Mouse (Mus musculus): Measurements from ENCODE around the gene Tagln2. TPM values are rescaled to one million over a fixed set of nuclear protein-coding genes. Genes with fewer than 3 reads are reported as not detected.

Tagln2 gene
- polyA plus RNA-seq, 1 experiment: 393 TPM

GRCm38 (mm10) chr1:172497428-172497827 lies 2.4 kb upstream of the Tagln2 start:
- no peaks in the 10 kb centered on the region for H3K36me3 ChIP-seq (ENCODE audit: control insufficient read depth, insufficient read depth)
- H3K27me3 ChIP-seq (ENCODE audit: control insufficient read depth, insufficient read depth, insufficient read length): no peaks in the 10 kb centered on the region
- H3K4me2 ChIP-seq (ENCODE audit: low read depth): no peak overlapping the region
- no peak for TF ChIP-seq TCF12 (IDR thresholded peaks at IDR 0.05; ENCODE audit: insufficient read depth, poor library complexity, severe bottlenecking)
- no peak for TF ChIP-seq E2F4 (IDR thresholded peaks at IDR 0.05; ENCODE audit: insufficient read depth)
- no peak overlapping the region for H3ac ChIP-seq (ENCODE audit: control insufficient read depth, insufficient read length)
- H3K79me2 ChIP-seq (ENCODE audit: control insufficient read depth, insufficient read depth): peaks cover 14% of the 10 kb centered on the region
- no peak overlapping the region for H3K4me3 ChIP-seq

- Histone ChIP-seq H3K79me2 (ENCODE audit: control insufficient read depth, insufficient read depth) (peaks cover 37% of the 10 kb centered on the region), H3K27me3 (ENCODE audit: control insufficient read depth, insufficient read depth, insufficient read length) (no peaks in the 10 kb centered on the region), H3K4me3 (peak overlapping the region; percentile 99), H3K4me2 (ENCODE audit: low read depth) (peak overlapping the region; percentile 100), H3K36me3 (ENCODE audit: control insufficient read depth, insufficient read depth) (peaks cover 7% of the 10 kb centered on the region), H3ac (ENCODE audit: control insufficient read depth, insufficient read length) (peak overlapping the region; percentile 47)
- TF ChIP-seq POLR2AphosphoS2 (IDR thresholded peaks at IDR 0.05; ENCODE audit: insufficient read length, low read depth): peak; percentile 56
- no peak for TF ChIP-seq MAX (IDR thresholded peaks at IDR 0.05; ENCODE audit: low read depth)
- TF ChIP-seq TCF3 (IDR thresholded peaks at IDR 0.05; ENCODE audit: insufficient read length, low read depth): no peak
- peak; percentile 82 for TF ChIP-seq SRF (IDR thresholded peaks at IDR 0.05; ENCODE audit: control insufficient read depth, insufficient read length, low read depth)
- peak in 1 of 3 experiments; percentile 43 for TF ChIP-seq MYOD1 (IDR thresholded peaks at IDR 0.05; ENCODE audit: control insufficient read depth in 1 of 3, insufficient read length in 2 of 3, low read depth in 2 of 3)
- TF ChIP-seq POLR2A (IDR thresholded peaks at IDR 0.05; ENCODE audit: insufficient read length, low read depth): peak; percentile 24
- TF ChIP-seq E2F4 (IDR thresholded peaks at IDR 0.05; ENCODE audit: insufficient read depth): no peak
- peak in 1 of 3 experiments; percentile 25 for TF ChIP-seq MYOG (IDR thresholded peaks at IDR 0.05; ENCODE audit: control insufficient read depth in 1 of 3, insufficient read depth in 1 of 3, insufficient read length in 2 of 3, low read depth in 2 of 3)
- TF ChIP-seq CEBPB (IDR thresholded peaks at IDR 0.05; ENCODE audit: insufficient read depth, poor library complexity, severe bottlenecking): no peak
- no peak for TF ChIP-seq TCF12 (IDR thresholded peaks at IDR 0.05; ENCODE audit: insufficient read depth, poor library complexity, severe bottlenecking)
- no peak for TF ChIP-seq REST (IDR thresholded peaks at IDR 0.05; ENCODE audit: insufficient read depth, insufficient read length)
Measured at GRCm38 (mm10) chr1:172500451-172501370, 864 bp downstream of the Tagln2 start.

- H3K4me2 ChIP-seq (ENCODE audit: low read depth): peak overlapping the region; percentile 100
- H3ac ChIP-seq (ENCODE audit: control insufficient read depth, insufficient read length): peak overlapping the region; percentile 47
- H3K79me2 ChIP-seq (ENCODE audit: control insufficient read depth, insufficient read depth): peaks cover 37% of the 10 kb centered on the region
- TF ChIP-seq MYOD1 (IDR thresholded peaks at IDR 0.05; ENCODE audit: control insufficient read depth in 1 of 3, insufficient read length in 2 of 3, low read depth in 2 of 3) (no peak), USF1 (IDR thresholded peaks at IDR 0.05; ENCODE audit: low read depth) (peak; percentile 19), MAX (IDR thresholded peaks at IDR 0.05; ENCODE audit: low read depth) (no peak), CEBPB (IDR thresholded peaks at IDR 0.05; ENCODE audit: insufficient read depth, poor library complexity, severe bottlenecking) (no peak), POLR2AphosphoS2 (IDR thresholded peaks at IDR 0.05; ENCODE audit: insufficient read length, low read depth) (peak; percentile 14), SRF (IDR thresholded peaks at IDR 0.05; ENCODE audit: control insufficient read depth, insufficient read length, low read depth) (peak; percentile 35), POLR2A (IDR thresholded peaks at IDR 0.05; ENCODE audit: insufficient read length, low read depth) (peak; percentile 53), E2F4 (IDR thresholded peaks at IDR 0.05; ENCODE audit: insufficient read depth) (no peak), TCF12 (IDR thresholded peaks at IDR 0.05; ENCODE audit: insufficient read depth, poor library complexity, severe bottlenecking) (no peak)
- peaks cover 13% of the 10 kb centered on the region for H3K36me3 ChIP-seq (ENCODE audit: control insufficient read depth, insufficient read depth)
- peak overlapping the region; percentile 99 for H3K4me3 ChIP-seq
- no peaks in the 10 kb centered on the region for H3K27me3 ChIP-seq (ENCODE audit: control insufficient read depth, insufficient read depth, insufficient read length)
Measured at GRCm38 (mm10) chr1:172501371-172502144, 1.7 kb downstream of the Tagln2 start.

GRCm38 (mm10) chr1:172502145-172503110 lies 2.6 kb downstream of the Tagln2 start:
- peaks cover 37% of the 10 kb centered on the region for H3K79me2 ChIP-seq (ENCODE audit: control insufficient read depth, insufficient read depth)
- H3K4me3 ChIP-seq: peak overlapping the region; percentile 99
- H3K4me2 ChIP-seq (ENCODE audit: low read depth): peak overlapping the region; percentile 100
- no peaks in the 10 kb centered on the region for H3K27me3 ChIP-seq (ENCODE audit: control insufficient read depth, insufficient read depth, insufficient read length)
- TF ChIP-seq SRF (IDR thresholded peaks at IDR 0.05; ENCODE audit: control insufficient read depth, insufficient read length, low read depth) (no peak), MYOD1 (IDR thresholded peaks at IDR 0.05; ENCODE audit: control insufficient read depth in 1 of 3, insufficient read length in 2 of 3, low read depth in 2 of 3) (peak in 2 of 3 experiments; percentile 85 to 92), TCF3 (IDR thresholded peaks at IDR 0.05; ENCODE audit: insufficient read length, low read depth) (peak; percentile 83), MAX (IDR thresholded peaks at IDR 0.05; ENCODE audit: low read depth) (no peak), POLR2AphosphoS2 (IDR thresholded peaks at IDR 0.05; ENCODE audit: insufficient read length, low read depth) (peak; percentile 76), REST (IDR thresholded peaks at IDR 0.05; ENCODE audit: insufficient read depth, insufficient read length) (no peak), POLR2A (IDR thresholded peaks at IDR 0.05; ENCODE audit: insufficient read length, low read depth) (peak; percentile 85), MYOG (IDR thresholded peaks at IDR 0.05; ENCODE audit: control insufficient read depth in 1 of 3, insufficient read depth in 1 of 3, insufficient read length in 2 of 3, low read depth in 2 of 3) (peak; percentile 38 to 97 (median 87)), E2F4 (IDR thresholded peaks at IDR 0.05; ENCODE audit: insufficient read depth) (no peak), CEBPB (IDR thresholded peaks at IDR 0.05; ENCODE audit: insufficient read depth, poor library complexity, severe bottlenecking) (peak; percentile 59), USF1 (IDR thresholded peaks at IDR 0.05; ENCODE audit: low read depth) (no peak), TCF12 (IDR thresholded peaks at IDR 0.05; ENCODE audit: insufficient read depth, poor library complexity, severe bottlenecking) (peak; percentile 35)
- H3K36me3 ChIP-seq (ENCODE audit: control insufficient read depth, insufficient read depth): peaks cover 16% of the 10 kb centered on the region
- peak overlapping the region; percentile 38 for H3ac ChIP-seq (ENCODE audit: control insufficient read depth, insufficient read length)
